ENCODE assay signal across 22 mouse cellular contexts in the genomic region with DNA sequence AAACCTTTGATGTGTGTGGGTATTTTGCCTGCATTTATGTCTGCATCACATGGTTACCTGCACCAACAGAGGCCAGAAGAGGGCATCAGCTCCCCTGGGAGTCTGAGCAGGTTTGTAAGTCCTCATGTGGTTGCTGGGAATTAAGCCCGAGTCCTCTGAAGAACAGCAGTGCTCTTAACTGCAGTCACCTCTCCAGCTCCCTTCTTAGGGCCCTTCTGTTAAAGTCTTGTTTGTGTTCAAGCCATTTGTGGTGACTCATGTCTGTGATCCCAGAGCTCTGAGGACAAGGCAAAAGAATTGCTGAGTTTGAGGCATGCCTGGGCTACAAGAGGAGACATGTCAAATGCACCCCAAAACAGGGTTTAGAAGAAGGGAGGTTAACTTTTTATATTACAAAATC. TPM values are rescaled to one million over a fixed set of nuclear protein-coding genes. Genes with fewer than 3 reads are reported as not detected.
DNase-seq lines count a peak whose midpoint lies in the region; ATAC-seq and TF ChIP-seq lines count a peak whose summit lies in the region.
"Had no signal": no experiment of that assay in that cellular context is flagged by ENCODE, and none has a peak within 500 bp of the region (broad histone marks: within the 10 kb centered on the region; RNA-seq: fewer than 3 reads in every experiment).

No protein-coding gene starts in this region.

- intact Hi-C loops in heart, postnatal 14 days (cut with DNase I), result loop anchor here (2.0 to 5.0 kb wide), 2 partner anchors 60 to 195 kb away; no protein-coding TSS in a partner anchor

- 86% methylated on average over 1 of the region's 1 CpGs for WGBS in heart, embryonic 10.5 days
- WGBS in lung, postnatal 0 days, result 45% methylated on average over 1 of the region's 1 CpGs
- WGBS in liver, embryonic 14.5 days (ENCODE audit: insufficient replicate concordance), result 68% methylated on average over 1 of the region's 1 CpGs
- WGBS in cerebellum, adult 2 months, result 71% methylated on average over 1 of the region's 1 CpGs

- DNase-seq in heart, embryonic 10.5 days (ENCODE audit: low spot score), result no peak
- no peak for DNase-seq in heart, postnatal 14 days
- DNase-seq in lung, postnatal 0 days (ENCODE audit: low spot score), result peak; percentile 23
- no peak for DNase-seq in lung, postnatal 14 days
- DNase-seq in liver, embryonic 14.5 days (ENCODE audit: low read depth in 3 of 3, low spot score in 3 of 3), result no peak
- DNase-seq in embryo, embryonic 10.5 days (ENCODE audit: low spot score), result no peak
- DNase-seq in cerebellum, adult 2 months, result no peak
- DNase-seq: B cell, adult 2 months; cerebellum, adult 11 months; gastrocnemius, postnatal 14 days; layer of hippocampus, adult 9-11 months; spleen, adult 18-20 months; thymus, adult 2 months had no signal

- no peak for ATAC-seq in lung, postnatal 0 days
- ATAC-seq in liver, embryonic 14.5 days (ENCODE audit: insufficient read depth), result no peak
- no peak for ATAC-seq in erythroblast, adult 5-6 weeks (replicated peaks; ENCODE audit: low FRiP score, poor library complexity, severe bottlenecking)
- ATAC-seq: activated CD4-positive, CD25-positive, alpha-beta regulatory T cell, adult 4 months; forebrain, embryonic 16.5 days; hindbrain, postnatal 0 days had no signal

- no peak overlapping the region for H3K9ac ChIP-seq in lung, postnatal 0 days (replicated peaks; ENCODE audit: low read depth)
- peak overlapping the region; percentile 59; the same call in 1 of the 2 replicates for H3K9ac ChIP-seq in liver, embryonic 14.5 days (replicated peaks)
- H3K9ac ChIP-seq: embryonic facial prominence, embryonic 15.5 days; kidney, embryonic 15.5 days; lung, embryonic 15.5 days had no signal

- H3K27ac ChIP-seq in heart, embryonic 10.5 days, result 0 out of 2 replicates have a peak overlapping the region, but pooled peaks have one; percentile 65
- peak overlapping the region; percentile 57 for H3K27ac ChIP-seq in lung, postnatal 0 days (ENCODE audit: low read length)
- peak overlapping the region; percentile 97 for H3K27ac ChIP-seq in liver, embryonic 14.5 days
- H3K27ac ChIP-seq in cerebellum, adult 2 months (ENCODE audit: insufficient read depth, low read length), result no peak overlapping the region
- H3K27ac ChIP-seq: hindbrain, postnatal 0 days had no signal

- H3K4me3 ChIP-seq in heart, embryonic 10.5 days, result no peak overlapping the region
- H3K4me3 ChIP-seq in lung, postnatal 0 days (ENCODE audit: low read depth, low read length), result no peak overlapping the region
- H3K4me3 ChIP-seq in liver, embryonic 14.5 days (ENCODE audit: insufficient read depth in 1 of 2, low read depth in 2 of 2, low read length in 2 of 2), result no peak overlapping the region
- H3K4me3 ChIP-seq in cerebellum, adult 2 months (replicated peaks; ENCODE audit: insufficient read depth, low read depth, low read length), result no peak overlapping the region
- H3K4me3 ChIP-seq: embryonic facial prominence, embryonic 15.5 days; kidney, embryonic 15.5 days; lung, embryonic 15.5 days; megakaryocyte, embryonic 14.5 days had no signal

- H3K9me3 ChIP-seq in heart, embryonic 10.5 days, result no peaks in the 10 kb centered on the region
- no peaks in the 10 kb centered on the region for H3K9me3 ChIP-seq in lung, postnatal 0 days (ENCODE audit: low read length)
- H3K9me3 ChIP-seq in liver, embryonic 14.5 days (ENCODE audit: control insufficient read depth, low read length), result no peaks in the 10 kb centered on the region
- H3K9me3 ChIP-seq: embryonic facial prominence, embryonic 15.5 days; G1E; kidney, embryonic 15.5 days; lung, embryonic 15.5 days; megakaryocyte, embryonic 14.5 days had no signal

- no peak for TF ChIP-seq CTCF in lung, postnatal 0 days (IDR thresholded peaks at IDR 0.05)
- peak; percentile 57 for TF ChIP-seq CTCF in liver, embryonic 14.5 days (IDR thresholded peaks at IDR 0.05; ENCODE audit: low read depth)
- no peak for TF ChIP-seq CTCF in cerebellum, adult 2 months (IDR thresholded peaks at IDR 0.05; ENCODE audit: borderline replicate concordance, insufficient read depth, low read depth, low read length)

- H3K36me3 ChIP-seq in heart, embryonic 10.5 days, result peaks cover 23% of the 10 kb centered on the region
- H3K36me3 ChIP-seq in lung, postnatal 0 days (ENCODE audit: insufficient read depth, low read length), result no peaks in the 10 kb centered on the region
- H3K36me3 ChIP-seq in liver, embryonic 14.5 days (replicated peaks; ENCODE audit: control insufficient read depth, insufficient read depth, low read depth), result peaks cover 27% of the 10 kb centered on the region
- H3K36me3 ChIP-seq: embryonic facial prominence, embryonic 15.5 days had no signal

- peaks cover 23% of the 10 kb centered on the region for H3K4me1 ChIP-seq in heart, embryonic 10.5 days
- H3K4me1 ChIP-seq in lung, postnatal 0 days (ENCODE audit: insufficient read depth, low read depth, low read length), result no peaks in the 10 kb centered on the region
- H3K4me1 ChIP-seq in liver, embryonic 14.5 days (replicated peaks; ENCODE audit: control insufficient read depth in 2 of 2, insufficient read depth in 2 of 2, low read length in 1 of 2), result peaks cover 39 to 52% of the 10 kb centered on the region in 2 experiments
- no peaks in the 10 kb centered on the region for H3K4me1 ChIP-seq in cerebellum, adult 2 months (ENCODE audit: control insufficient read depth, insufficient read depth, low read length)

- H3K27me3 ChIP-seq in heart, embryonic 10.5 days (ENCODE audit: insufficient read depth, poor library complexity, severe bottlenecking), result no peaks in the 10 kb centered on the region
- H3K27me3 ChIP-seq in lung, postnatal 0 days (replicated peaks; ENCODE audit: insufficient read depth, low read length), result no peaks in the 10 kb centered on the region
- H3K27me3 ChIP-seq in liver, embryonic 14.5 days (ENCODE audit: control insufficient read depth, insufficient read depth, low read length), result no peaks in the 10 kb centered on the region
- no peaks in the 10 kb centered on the region for H3K27me3 ChIP-seq in cerebellum, adult 2 months (ENCODE audit: control insufficient read depth, insufficient read depth, low read length)
- H3K27me3 ChIP-seq: embryonic facial prominence, embryonic 15.5 days; kidney, embryonic 15.5 days; lung, embryonic 15.5 days; megakaryocyte, embryonic 14.5 days had no signal

- no peak for TF ChIP-seq EP300 in lung, postnatal 0 days (IDR thresholded peaks at IDR 0.05)
- no peak for TF ChIP-seq EP300 in liver, embryonic 14.5 days (IDR thresholded peaks at IDR 0.05; ENCODE audit: low read depth)

- TF ChIP-seq POLR2A in cerebellum, adult 2 months (IDR thresholded peaks at IDR 0.05; ENCODE audit: borderline replicate concordance, insufficient read depth, low read length), result no peak

- no peak overlapping the region for H3K4me2 ChIP-seq in lung, postnatal 0 days (replicated peaks; ENCODE audit: low read depth, low read length)
- H3K4me2 ChIP-seq in liver, embryonic 14.5 days (ENCODE audit: low read depth), result no peak overlapping the region
- H3K4me2 ChIP-seq: embryonic facial prominence, embryonic 15.5 days; kidney, embryonic 15.5 days; lung, embryonic 15.5 days had no signal

RNA-seq across cellular contexts. Expression of a gene that starts 38.0 kb away (rescaled TPM):
- 10.6 and 11.7 TPM in 2 replicates for polyA plus RNA-seq in heart, embryonic 10.5 days (2016; fragmentation: Nextera tagmentation; extraction: Ambion mirVana)
- 1 to 10 TPM; 8.1 to 9.8 TPM for total RNA-seq in heart, postnatal 14 days (2021)
- 11.3 and 11.5 TPM in 2 replicates for polyA plus RNA-seq in lung, postnatal 0 days (2015; fragmentation: Nextera tagmentation; extraction: Ambion mirVana)
- polyA plus RNA-seq in liver, embryonic 14.5 days (2012; rRNA removed), result 3.0 and 3.7 TPM in 2 replicates
- 5.9 and 6.1 TPM in 2 replicates for polyA plus RNA-seq in liver, embryonic 14.5 days (2014; fragmentation: Nextera tagmentation; extraction: Ambion mirVana)
- total RNA-seq in erythroblast, adult 5-6 weeks (2015; ENCODE audit: low replicate concordance), result 11.5 and 30.7 TPM in 2 replicates
- total RNA-seq in erythroblast, adult 5-6 weeks (2017; ENCODE audit: low replicate concordance), result 49.3 and 53.5 TPM in 2 replicates
- polyA plus RNA-seq in cerebellum, adult 2 months (2012; rRNA removed), result 16.0 and 16.3 TPM in 2 replicates
